Mouse (Mus musculus) liver, postnatal 0 days (tissue): ENCODE data around the gene Dctn2.

Source experiments
- CTCF ChIP-seq: sonication (generic); IDR thresholded peaks from 2 replicates; pipeline ENCODE4 v1.5.1; 2016; ENCODE audit warnings: antibody characterized with exemption, low read depth
- EP300 ChIP-seq: IDR thresholded peaks from 2 replicates; pipeline ENCODE4 v1.6.1; 2016; ENCODE audit warnings: antibody characterized with exemption, low read depth, mild to moderate bottlenecking

DNA sequence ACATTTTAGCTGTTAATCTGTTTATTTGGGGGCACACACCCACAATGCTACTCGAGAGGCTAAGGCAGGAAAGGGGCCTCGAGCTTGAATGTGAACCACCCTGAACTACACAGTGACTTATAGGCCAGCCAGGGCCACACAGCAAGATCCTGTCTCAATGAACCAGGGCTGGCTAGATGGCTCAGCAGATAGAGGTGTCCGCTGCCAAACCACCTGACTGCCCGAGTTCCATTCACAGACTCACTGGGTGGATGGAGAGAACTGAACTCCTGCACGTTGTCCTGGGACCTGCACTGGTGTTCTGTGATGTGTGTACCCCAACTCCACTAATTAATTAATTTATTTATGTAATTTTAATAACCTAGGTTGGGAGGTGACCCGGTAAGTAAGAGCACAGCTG, 8.4 kb upstream of the Dctn2 start:
- TF ChIP-seq CTCF (no peak), EP300 (no peak)
